Mouse (Mus musculus) natural killer cell, adult 2 months (primary cell): ENCODE results near the gene Mfsd4b1.
A peak's percentile ranks its signal among the peaks of the same experiment; 100 is the strongest.

Source experiments
- DNase-seq, 2 experiments: peaks; one replicate each; pipeline ENCODE4 v3.0.0; 2022; ENCODE audit warnings: low spot score in 2 of 2

The Mfsd4b1 gene

DNA sequence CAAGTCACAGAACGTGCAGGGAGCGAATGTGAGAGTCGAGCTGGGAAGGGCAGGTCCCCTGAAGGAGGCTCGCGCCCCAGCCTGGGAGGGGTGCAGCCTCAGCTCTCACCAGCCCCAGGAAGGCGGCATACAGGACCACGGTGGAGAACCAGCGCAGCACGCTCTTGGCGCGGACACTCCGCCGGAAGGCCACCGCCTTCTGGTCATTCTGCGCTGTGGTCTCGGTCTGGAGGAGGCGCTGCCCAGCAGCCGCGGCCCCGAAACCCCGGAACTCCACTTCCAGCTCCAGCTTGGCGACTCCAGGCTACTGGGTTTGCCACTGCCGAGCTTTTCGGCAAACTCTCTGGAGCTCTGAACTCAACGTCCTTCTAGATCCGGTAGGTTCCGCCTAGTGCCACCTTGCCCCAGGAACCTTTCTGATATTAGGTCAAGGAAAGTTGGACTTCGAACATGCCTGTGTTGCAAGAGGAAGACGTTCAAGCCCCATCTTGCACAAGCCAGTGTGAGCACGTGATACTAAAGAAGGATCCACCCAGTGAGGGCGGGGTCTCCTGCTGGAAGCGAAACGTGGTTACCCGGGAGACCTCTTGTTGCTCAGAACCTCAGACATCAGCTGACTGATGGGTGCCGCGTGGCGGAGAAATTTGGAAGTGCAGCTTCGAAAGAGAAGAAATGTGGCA is 65.2 kb downstream of the Mfsd4b1 start, which contains the start of gene Mfsd4b3:
TSS of gene Mfsd4b3 (minus strand) at position 393 of the 680 bp plus-strand sequence.
- peak; percentile 92 to 93 for DNase-seq

DNA sequence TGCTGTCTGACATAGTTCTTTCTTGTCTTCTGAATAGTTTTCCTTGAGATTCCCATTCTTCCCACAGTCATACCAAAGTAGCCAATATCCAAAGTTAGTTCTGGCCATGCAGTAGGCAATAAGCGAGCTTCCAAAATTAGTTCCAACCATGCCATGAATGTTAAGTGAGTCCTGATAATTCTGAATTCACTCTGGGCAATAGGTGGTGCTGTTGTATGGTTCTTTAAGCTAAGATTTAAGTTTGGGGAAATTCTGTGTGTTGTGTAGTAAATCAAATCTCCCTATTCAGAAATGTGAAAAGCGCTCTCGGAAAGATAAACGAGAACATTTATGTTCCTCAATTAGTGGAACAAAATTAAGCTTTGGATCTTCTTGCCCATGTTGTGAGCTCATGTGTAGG is 66.8 kb downstream of the Mfsd4b1 start:
- DNase-seq: no peak

DNA sequence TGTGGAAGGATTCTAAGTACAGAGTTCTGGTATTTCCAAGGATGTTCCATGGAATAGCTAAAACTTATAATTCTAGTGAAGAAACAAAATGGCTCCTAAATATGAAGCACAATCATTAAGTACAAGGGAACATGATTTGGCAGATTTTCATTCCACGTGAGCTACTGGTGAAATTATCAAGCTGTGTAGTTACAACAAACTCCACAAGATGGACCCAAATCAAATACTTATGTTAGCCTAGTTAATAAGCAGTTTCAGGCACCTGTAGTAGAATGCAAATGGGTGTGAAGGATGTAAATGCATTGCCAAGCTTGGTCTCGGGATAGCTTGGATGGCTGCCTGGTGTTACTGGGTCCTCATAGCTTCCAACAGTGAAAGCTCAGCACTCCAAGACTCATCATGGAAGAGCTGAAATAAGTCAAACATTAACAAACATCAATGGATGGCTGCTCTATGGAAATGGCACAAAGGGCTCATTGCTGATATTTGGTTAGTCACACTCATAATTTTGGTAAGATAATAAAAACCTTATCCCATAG is 68.7 kb downstream of the Mfsd4b1 start:
- no peak for DNase-seq

DNA sequence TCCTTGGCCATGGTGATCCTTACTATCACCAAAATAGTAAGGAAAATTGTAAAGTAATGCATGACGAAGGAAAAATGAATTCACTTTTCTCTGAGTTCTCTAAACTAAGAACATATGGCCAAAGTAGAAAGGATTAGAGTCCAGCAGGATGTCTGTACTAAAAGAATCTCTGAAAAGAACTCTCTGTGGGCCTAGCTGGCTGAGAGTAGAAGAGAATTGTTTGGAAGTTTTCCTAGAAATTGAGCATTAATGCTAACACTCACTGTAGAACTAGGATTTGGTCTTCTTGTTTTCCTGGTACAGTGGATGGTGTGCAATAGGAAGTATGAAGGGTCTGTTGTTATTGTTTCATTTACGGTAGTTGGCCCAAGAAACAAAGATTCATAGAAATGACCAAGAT is 69.9 kb downstream of the Mfsd4b1 start:
- DNase-seq: no peak
